Mouse (Mus musculus): ENCODE data around the gene Nphp4. TPM values are rescaled to one million over a fixed set of nuclear protein-coding genes. Genes with fewer than 3 reads are reported as not detected.

The Nphp4 gene
- polyA plus RNA-seq, 1 experiment from 2014 or later: 6.3 TPM

DNA sequence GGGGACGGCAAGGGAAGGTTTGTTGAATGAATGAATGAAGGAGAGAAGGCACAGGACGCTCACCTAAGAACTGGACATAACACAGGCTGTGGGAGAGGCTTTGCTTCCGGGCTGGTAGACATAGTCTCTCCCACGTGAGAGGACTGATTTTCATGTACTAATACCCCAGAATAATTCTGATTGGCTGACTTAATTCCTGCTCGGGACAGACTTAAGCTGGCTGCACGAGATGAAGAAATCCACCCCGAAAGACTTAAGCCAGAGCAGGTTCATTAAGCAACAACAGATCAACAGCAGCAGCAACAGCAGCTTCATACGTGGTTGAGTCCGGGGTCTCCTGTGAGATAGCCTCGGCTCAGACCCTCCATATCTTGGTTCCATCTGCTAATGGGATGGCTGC, 11.5 kb downstream of the Nphp4 start:
- ATAC-seq (replicated peaks): no peak
- H3K9me3 ChIP-seq: no peaks in the 10 kb centered on the region
- H3K4me3 ChIP-seq: no peak overlapping the region
- no peak overlapping the region for H3K27ac ChIP-seq
- WGBS: 77% methylated on average over 10 of the region's 10 CpGs
- H3K9ac ChIP-seq: no peak overlapping the region
- H3K27me3 ChIP-seq (replicated peaks): no peaks in the 10 kb centered on the region
- H3K36me3 ChIP-seq (replicated peaks): no peaks in the 10 kb centered on the region
- H3K4me2 ChIP-seq: no peak overlapping the region
- peaks cover 3% of the 10 kb centered on the region for H3K4me1 ChIP-seq

DNA sequence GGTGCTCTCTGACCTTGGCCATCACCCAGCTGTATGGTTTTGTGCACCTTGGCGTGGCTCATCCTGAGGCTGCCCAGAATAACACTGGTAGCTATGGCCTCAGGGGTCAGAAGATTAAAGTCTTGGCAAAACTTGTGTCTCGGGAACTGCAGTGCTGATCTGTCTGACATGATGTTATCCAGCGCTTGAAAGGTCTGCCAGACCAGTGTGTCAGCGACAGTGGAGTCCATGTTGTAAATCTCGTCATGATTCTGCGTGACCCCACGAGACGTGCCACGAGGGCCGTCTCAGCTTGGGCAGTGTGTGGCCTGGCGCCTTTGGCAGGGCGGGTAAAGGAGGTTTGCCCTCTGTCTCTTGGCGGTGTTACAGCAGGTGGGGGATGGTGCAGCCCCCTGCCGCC, 13.8 kb downstream of the Nphp4 start:
- H3K9ac ChIP-seq: no peak overlapping the region

DNA sequence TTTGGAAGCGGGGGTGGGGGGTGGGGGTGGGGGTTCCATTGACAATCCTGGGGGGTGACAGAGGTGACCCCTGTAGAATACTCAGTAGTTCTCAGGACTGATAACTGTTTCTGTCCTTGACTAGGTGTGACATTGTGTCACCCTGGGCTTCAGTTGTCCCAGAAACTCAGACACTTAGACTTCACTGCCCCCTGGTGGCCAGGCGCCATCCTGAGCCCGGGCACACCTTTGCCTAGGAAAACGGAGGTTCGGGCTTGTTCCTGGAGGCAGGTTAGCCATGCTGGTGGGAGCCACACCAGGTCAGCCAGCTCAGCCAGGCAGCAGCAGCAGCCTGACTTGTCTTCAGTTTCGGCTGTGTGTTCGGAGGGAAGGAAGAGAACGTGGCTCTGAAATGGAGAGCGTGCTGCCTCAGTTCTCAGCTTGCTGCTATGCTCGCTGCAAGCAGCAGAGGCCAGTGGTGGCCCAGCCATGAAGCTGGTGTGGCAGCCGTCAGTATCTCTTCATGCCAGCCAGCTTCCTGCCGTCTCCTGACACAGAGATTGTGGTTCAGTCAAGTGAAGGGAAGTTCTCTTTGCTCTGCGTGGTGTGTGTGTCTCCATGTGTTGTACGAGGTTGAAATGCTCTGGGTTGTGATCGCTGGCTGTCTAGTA, 14.9 kb downstream of the Nphp4 start:
- no peak overlapping the region for H3K4me2 ChIP-seq
- no peak overlapping the region for H3K9ac ChIP-seq
- H3K27me3 ChIP-seq (replicated peaks): no peaks in the 10 kb centered on the region
- H3K27ac ChIP-seq: no peak overlapping the region
- no peak overlapping the region for H3K4me3 ChIP-seq
- ATAC-seq (replicated peaks): 0 out of 2 replicates have a peak, but pooled peaks have one; percentile 32
- H3K9me3 ChIP-seq: no peaks in the 10 kb centered on the region
- peaks cover 27% of the 10 kb centered on the region for H3K4me1 ChIP-seq
- H3K36me3 ChIP-seq (replicated peaks): no peaks in the 10 kb centered on the region
- 52% methylated on average over 15 of the region's 15 CpGs for WGBS

More for the DNA sequence above, 13.8 kb downstream of the Nphp4 start:
- Histone ChIP-seq H3K36me3 (replicated peaks) (no peaks in the 10 kb centered on the region), H3K27ac (no peak overlapping the region), H3K4me3 (no peak overlapping the region), H3K9me3 (no peaks in the 10 kb centered on the region), H3K4me2 (no peak overlapping the region), H3K4me1 (peaks cover 20% of the 10 kb centered on the region), H3K27me3 (replicated peaks) (no peaks in the 10 kb centered on the region)
- 89% methylated on average over 14 of the region's 14 CpGs for WGBS
- no peak for ATAC-seq (replicated peaks)

DNA sequence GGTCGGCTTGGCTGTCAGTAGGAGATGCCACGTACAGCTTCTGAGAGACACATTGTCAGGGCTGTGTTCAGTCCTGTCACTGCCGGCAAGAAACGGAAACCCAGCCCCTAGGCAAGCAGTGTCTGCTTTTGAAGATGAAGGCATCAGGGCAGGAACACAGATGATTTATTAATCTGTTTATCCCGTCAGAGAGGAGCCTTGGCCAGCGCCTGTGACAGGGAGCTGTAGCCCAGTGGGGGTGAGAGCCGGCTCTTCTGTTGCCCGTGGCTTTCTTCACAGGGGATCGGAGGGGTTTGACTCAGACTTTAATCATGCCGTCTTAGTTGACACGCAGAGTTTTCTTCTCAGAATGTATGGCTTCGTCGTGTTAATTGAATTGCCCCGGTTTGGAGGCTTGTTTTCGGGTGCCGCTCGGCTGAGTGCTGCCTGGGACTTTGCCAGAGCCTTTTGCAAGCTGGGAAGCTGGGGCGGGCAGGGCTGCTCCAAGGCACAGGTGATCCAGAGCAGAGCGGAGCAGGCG, 17.9 kb downstream of the Nphp4 start:
- H3K4me3 ChIP-seq: no peak overlapping the region
- no peaks in the 10 kb centered on the region for H3K27me3 ChIP-seq (replicated peaks)
- H3K4me1 ChIP-seq: peaks cover 29% of the 10 kb centered on the region
- H3K27ac ChIP-seq: peak overlapping the region; percentile 63
- H3K9ac ChIP-seq: no peak overlapping the region
- H3K4me2 ChIP-seq: peak overlapping the region; percentile 8
- 26% methylated on average over 20 of the region's 20 CpGs for WGBS
- ATAC-seq (replicated peaks): peak; percentile 46; the same call in 1 of the 2 replicates
- H3K36me3 ChIP-seq (replicated peaks): peaks cover 5% of the 10 kb centered on the region; the same call in 1 of the 2 replicates
- no peaks in the 10 kb centered on the region for H3K9me3 ChIP-seq

DNA sequence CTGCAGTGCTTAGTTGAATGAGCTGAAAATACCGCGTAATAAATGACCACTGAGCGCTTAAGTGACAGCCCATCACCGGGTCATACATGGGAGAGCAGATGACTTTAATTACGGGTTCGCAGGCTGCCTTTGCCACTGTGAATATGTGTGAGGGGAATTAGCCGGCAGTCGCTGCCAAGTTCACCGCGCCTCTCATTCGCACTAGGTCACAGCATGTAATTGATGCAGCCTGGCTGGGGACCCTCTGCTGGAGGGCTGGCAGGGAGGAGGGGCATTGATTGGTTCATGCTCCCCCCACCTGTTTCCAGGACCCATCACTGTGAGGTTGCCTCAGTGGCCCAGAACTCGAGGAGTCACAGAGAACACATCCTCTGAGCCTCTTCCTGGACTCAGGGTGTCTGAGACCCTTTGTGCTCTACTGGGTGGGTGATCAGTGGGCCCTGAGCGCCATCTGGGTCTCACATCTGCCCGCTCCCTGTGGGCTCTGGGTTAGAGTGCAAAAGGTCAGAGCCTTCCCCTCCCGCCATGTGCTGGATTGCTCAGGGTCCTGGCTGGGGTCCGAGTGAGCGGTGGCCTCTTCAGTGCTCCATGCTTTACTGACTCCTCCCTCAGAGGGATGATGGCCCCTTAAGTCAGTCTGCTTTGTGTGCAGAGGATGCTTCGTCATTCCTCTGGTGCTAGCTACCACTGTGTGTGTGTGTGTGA, 35.9 kb downstream of the Nphp4 start:
- no peak overlapping the region for H3K9ac ChIP-seq
- no peaks in the 10 kb centered on the region for H3K9me3 ChIP-seq
- H3K4me2 ChIP-seq: no peak overlapping the region
- ATAC-seq (replicated peaks): 0 out of 2 replicates have a peak, but pooled peaks have one; percentile 37
- no peaks in the 10 kb centered on the region for H3K27me3 ChIP-seq (replicated peaks)
- peaks cover 6% of the 10 kb centered on the region; the same call in 1 of the 2 replicates for H3K4me1 ChIP-seq
- 45% methylated on average over 18 of the region's 18 CpGs for WGBS
- no peak overlapping the region for H3K4me3 ChIP-seq
- no peaks in the 10 kb centered on the region; the same call in 1 of the 2 replicates for H3K36me3 ChIP-seq (replicated peaks)
- H3K27ac ChIP-seq: no peak overlapping the region

DNA sequence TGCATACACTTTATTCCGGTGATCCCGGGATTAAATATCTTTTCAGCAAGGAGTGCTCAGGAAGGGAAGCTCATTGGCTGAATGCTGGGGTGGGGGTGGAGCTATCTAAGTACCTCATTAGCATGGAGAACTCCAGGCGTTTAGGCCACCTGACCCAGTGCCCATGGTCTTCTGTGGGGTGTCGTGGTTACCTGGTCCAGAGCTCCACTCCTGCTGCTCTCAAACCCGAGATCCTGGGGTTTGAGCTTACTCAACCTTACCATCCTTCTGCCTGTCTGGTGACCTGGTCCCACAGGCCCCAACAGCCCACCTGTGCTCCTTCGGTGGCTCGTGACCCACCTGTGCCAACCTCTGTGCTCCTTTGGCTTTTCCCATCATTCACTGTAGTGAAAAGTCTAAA, 38.4 kb downstream of the Nphp4 start:
- no peak overlapping the region for H3K27ac ChIP-seq
- ATAC-seq (replicated peaks): no peak
- no peak overlapping the region for H3K4me2 ChIP-seq
- 71% methylated on average over 7 of the region's 7 CpGs for WGBS
- peaks cover 6% of the 10 kb centered on the region; the same call in 1 of the 2 replicates for H3K4me1 ChIP-seq
- no peak overlapping the region for H3K9ac ChIP-seq
- no peaks in the 10 kb centered on the region for H3K36me3 ChIP-seq (replicated peaks)
- no peaks in the 10 kb centered on the region for H3K27me3 ChIP-seq (replicated peaks)
- H3K9me3 ChIP-seq: no peaks in the 10 kb centered on the region
- no peak overlapping the region for H3K4me3 ChIP-seq

DNA sequence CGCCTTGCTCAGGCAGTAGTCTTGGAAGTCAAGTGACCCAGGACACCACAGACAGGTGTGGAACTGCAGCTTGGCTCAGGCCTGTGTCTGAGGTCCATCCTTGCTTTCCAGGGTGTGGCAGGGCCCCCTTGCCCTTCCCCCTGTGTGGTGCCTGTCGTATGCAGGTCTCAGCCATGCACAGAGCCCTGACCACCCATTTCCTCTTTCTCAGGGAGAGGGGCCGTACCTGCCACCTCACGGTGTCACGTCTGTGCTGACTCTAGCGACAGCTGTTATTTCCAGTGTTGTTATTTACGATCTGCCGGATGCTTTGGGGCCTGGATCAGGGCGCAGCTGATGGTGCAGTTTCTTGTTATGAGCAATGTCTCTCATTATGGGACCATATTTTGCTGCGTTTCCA, 42.6 kb downstream of the Nphp4 start:
- no peak for ATAC-seq (replicated peaks)
- no peaks in the 10 kb centered on the region for H3K4me1 ChIP-seq
- H3K9me3 ChIP-seq: no peaks in the 10 kb centered on the region
- no peak overlapping the region for H3K9ac ChIP-seq
- H3K4me3 ChIP-seq: no peak overlapping the region
- H3K27me3 ChIP-seq (replicated peaks): no peaks in the 10 kb centered on the region
- H3K36me3 ChIP-seq (replicated peaks): no peaks in the 10 kb centered on the region
- 92% methylated on average over 10 of the region's 10 CpGs for WGBS
- no peak overlapping the region for H3K27ac ChIP-seq
- no peak overlapping the region for H3K4me2 ChIP-seq

DNA sequence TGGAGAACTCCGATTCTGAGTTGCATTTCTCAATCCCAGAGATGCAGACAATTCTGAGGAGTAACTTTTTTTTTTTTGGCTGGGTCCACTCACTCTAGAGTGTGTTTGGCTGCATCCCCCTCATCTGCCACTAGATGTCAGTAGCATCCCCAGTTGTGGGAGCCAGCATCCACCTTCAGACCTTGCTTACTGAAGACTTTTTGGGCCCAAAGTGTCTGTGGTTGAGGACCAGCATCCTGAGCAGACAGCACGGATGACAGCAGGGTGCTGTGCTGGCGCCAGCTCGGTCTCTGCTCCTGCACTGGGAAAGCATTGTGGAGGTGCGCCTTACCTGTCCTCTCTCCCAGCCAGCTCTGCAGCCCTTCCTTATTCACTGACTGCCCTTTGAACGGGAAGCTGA, 43.6 kb downstream of the Nphp4 start:
- WGBS: 37% methylated on average over 6 of the region's 6 CpGs
- no peaks in the 10 kb centered on the region for H3K4me1 ChIP-seq
- H3K4me3 ChIP-seq: no peak overlapping the region
- no peaks in the 10 kb centered on the region for H3K36me3 ChIP-seq (replicated peaks)
- H3K9me3 ChIP-seq: no peaks in the 10 kb centered on the region
- no peak overlapping the region for H3K27ac ChIP-seq
- ATAC-seq (replicated peaks): no peak
- no peak overlapping the region for H3K4me2 ChIP-seq
- H3K27me3 ChIP-seq (replicated peaks): no peaks in the 10 kb centered on the region
- H3K9ac ChIP-seq: no peak overlapping the region

DNA sequence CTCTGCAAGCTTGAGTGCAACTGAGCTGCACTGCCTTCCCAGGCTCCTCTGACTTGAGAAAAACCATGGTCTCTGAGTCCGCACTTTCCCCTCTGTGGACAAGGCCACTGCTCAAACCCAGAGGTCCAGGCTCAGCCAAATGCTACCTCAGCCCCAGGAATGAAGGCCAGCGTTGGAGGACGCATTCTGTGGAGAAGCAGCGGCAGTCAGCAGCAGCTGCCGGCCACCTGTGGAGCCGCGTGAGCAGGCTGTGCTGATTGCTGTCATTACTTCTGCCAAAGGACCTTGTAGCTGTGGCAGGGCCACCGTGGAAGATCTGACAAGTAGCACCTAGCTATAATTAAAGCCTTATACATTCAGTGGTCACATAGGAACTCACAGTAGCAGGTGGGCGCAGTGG, 56.4 kb downstream of the Nphp4 start:
- no peak for ATAC-seq (replicated peaks)
- no peak overlapping the region for H3K4me3 ChIP-seq
- peaks cover 20% of the 10 kb centered on the region for H3K4me1 ChIP-seq
- H3K4me2 ChIP-seq: no peak overlapping the region
- 69% methylated on average over 9 of the region's 9 CpGs for WGBS
- no peaks in the 10 kb centered on the region for H3K36me3 ChIP-seq (replicated peaks)
- no peak overlapping the region for H3K9ac ChIP-seq
- 0 out of 2 replicates have a peak, but pooled peaks cover 3% of the 10 kb centered on the region for H3K27me3 ChIP-seq (replicated peaks)
- H3K27ac ChIP-seq: no peak overlapping the region
- H3K9me3 ChIP-seq: no peaks in the 10 kb centered on the region

DNA sequence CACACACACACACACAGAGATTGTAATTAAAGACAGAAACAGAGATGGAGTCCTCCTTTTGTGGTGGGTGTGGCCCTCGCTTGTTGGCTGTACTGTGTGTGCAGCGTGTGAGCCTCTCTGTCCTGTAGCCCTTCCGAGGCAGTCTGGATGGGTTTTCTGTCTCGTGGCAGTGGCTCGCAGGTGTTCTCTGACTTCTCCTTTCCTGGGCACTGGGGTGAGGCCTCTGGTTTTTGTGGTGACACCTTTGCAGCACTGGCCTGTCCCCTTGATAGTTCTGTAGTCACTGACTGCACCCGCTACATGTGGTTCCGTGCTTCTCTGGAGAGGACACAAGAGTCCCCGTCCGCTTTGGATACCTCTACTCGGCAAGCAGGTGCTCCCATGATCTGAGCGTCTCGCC, 63.2 kb downstream of the Nphp4 start:
- H3K9me3 ChIP-seq: no peaks in the 10 kb centered on the region
- H3K27me3 ChIP-seq (replicated peaks): no peaks in the 10 kb centered on the region
- H3K9ac ChIP-seq: no peak overlapping the region
- H3K4me3 ChIP-seq: no peak overlapping the region
- H3K36me3 ChIP-seq (replicated peaks): no peaks in the 10 kb centered on the region
- 95% methylated on average over 12 of the region's 12 CpGs for WGBS
- ATAC-seq (replicated peaks): no peak
- no peaks in the 10 kb centered on the region; the same call in 1 of the 2 replicates for H3K4me1 ChIP-seq
- H3K4me2 ChIP-seq: no peak overlapping the region
- no peak overlapping the region for H3K27ac ChIP-seq

DNA sequence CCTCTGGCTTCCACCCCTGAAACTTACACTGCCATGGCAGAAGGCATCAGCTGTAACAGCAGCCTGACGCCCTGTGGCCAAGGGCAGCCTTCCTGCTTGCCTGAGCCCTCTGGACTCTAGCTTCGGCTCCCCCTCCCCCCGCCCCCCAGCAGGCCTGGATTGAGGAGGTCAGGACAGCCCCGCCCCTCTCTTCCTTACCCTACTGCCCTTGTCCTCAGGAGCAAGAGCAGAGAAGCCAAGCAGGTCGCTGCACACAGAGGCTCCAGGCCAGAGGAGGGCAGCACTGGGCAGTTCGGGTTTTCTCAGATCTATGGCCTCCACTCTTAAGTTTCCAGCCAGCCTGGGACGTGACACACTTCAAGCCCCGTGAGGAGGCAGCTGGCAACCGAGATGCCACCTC, 64.7 kb downstream of the Nphp4 start:
- ATAC-seq (replicated peaks): no peak
- no peak overlapping the region for H3K4me2 ChIP-seq
- WGBS: 22% methylated on average over 9 of the region's 9 CpGs

DNA sequence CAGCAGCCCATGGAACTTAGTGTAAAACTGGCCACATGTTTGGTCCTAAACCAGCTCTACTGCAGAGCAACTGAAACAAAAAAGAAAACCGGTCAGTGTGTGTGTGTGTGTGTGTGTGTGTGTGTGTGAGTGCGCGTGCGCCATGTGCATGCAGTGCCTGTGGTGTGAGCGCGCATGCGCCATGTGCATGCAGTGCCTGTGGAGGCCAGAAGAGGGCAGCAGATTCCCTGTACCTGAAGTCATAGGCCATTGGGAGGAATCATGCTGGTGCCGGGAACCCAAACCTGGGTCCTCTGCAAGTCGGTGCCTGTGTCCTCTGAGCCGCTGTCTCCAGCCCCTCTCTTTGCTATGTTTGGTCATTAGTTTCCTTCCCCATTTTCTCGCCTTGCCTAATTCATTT, 65.9 kb downstream of the Nphp4 start:
- no peak overlapping the region for H3K9ac ChIP-seq
- H3K27me3 ChIP-seq (replicated peaks): no peaks in the 10 kb centered on the region
- H3K4me2 ChIP-seq: no peak overlapping the region
- H3K4me1 ChIP-seq: peaks cover 2% of the 10 kb centered on the region
- H3K27ac ChIP-seq: no peak overlapping the region
- no peaks in the 10 kb centered on the region for H3K9me3 ChIP-seq
- 98% methylated on average over 11 of the region's 11 CpGs for WGBS
- H3K36me3 ChIP-seq (replicated peaks): no peaks in the 10 kb centered on the region
- no peak overlapping the region for H3K4me3 ChIP-seq
- no peak for ATAC-seq (replicated peaks)

More for the DNA sequence above, 64.7 kb downstream of the Nphp4 start:
- no peak overlapping the region for H3K9ac ChIP-seq
- no peaks in the 10 kb centered on the region for H3K36me3 ChIP-seq (replicated peaks)
- H3K4me1 ChIP-seq: no peaks in the 10 kb centered on the region; the same call in 1 of the 2 replicates
- H3K27me3 ChIP-seq (replicated peaks): no peaks in the 10 kb centered on the region
- H3K27ac ChIP-seq: no peak overlapping the region
- no peaks in the 10 kb centered on the region for H3K9me3 ChIP-seq
- no peak overlapping the region for H3K4me3 ChIP-seq
